Mouse (Mus musculus) adrenal gland, adult (tissue): ENCODE measurements around the gene Lrrc61.

ENCODE experiments used
- DNase-seq, 2 experiments: peaks; one replicate each; pipeline ENCODE4 v3.0.0; 2022 to 2023; ENCODE audit warnings: low spot score in 1 of 2; ENCODE audit not compliant: inconsistent age in 2 of 2

The Lrrc61 gene

DNA sequence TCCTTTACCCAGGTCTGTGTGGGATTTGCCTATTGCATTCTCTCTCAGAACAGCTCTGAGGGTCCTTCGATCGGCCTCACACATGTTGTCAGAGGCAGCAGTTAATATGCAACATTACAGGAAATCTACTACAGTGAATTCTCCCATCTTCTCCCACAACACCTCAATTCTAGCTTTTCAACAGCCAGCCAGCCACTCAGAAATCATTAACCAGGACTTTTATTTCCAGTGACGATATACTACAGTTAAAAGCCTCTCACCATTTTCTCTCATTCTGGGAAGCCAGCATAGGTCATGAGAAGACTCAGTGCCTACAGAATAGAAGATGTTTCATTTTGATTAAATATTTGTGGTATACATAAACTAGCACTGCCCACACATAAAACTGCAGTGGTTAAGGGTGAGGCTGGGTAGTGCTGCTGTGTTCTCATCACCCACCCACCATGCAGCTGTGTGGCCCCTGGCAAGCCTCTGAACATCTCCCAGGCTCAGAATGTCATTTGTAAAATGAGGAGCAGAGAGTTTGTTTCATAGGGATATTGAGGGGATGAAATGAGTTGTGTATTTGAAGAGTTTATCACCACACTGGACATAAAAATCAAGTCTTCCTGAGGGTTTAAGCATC lies 36.7 kb downstream of the Lrrc61 start:
- no peak for DNase-seq

DNA sequence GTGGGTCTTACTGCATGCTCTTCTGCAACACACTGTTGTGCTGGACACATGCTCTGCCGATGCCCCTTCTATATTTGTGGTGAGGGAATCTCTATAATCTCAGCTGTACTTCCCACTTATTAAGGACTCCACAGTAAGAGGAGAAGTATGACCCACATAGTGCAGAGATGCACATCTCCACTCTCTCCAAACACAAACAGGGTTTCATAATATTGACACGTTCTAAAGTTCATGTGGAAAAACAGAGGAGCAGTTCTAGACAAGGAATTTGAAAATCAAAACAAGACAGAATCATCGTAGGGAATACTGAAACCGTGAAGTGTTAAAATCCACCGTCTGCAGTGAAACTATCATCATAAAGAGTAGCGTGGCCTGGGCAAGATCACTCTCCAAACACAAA lies 37.3 kb downstream of the Lrrc61 start:
- no peak for DNase-seq

GRCm38 (mm10) chr6:48593158-48594042 lies 38.8 kb downstream of the Lrrc61 start, which contains the start of the genes Repin1 and Gm44965:
Repin1 (plus strand) TSS chr6:48593883.
Gm44965 (plus strand) TSS chr6:48593941.
- peak; percentile 96 to 99 for DNase-seq

GRCm38 (mm10) chr6:48594043-48594738 lies 39.6 kb downstream of the Lrrc61 start:
- DNase-seq = peak; percentile 78 to 89

DNA sequence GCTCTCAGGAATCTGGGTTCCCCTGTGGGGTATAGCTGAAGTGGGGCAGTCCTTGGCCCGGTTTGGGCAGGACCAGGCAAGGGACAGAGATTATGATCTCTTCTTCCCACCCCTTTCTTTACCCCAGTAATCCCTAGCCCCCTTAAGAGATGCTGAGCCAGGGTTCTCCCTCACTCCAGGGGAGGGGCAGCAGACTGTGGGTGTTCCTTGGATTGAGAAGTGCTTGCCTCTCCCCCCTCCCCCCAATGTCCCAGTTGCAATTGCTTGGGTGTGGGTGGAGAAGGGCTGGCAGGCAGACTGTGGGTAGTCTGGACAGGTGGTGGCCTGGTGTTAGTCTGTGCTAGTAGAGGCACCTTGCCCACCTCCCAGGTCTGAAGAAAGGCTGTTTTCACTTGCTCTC lies 40.7 kb downstream of the Lrrc61 start:
- peak in 1 of 2 experiments; percentile 70 for DNase-seq

DNA sequence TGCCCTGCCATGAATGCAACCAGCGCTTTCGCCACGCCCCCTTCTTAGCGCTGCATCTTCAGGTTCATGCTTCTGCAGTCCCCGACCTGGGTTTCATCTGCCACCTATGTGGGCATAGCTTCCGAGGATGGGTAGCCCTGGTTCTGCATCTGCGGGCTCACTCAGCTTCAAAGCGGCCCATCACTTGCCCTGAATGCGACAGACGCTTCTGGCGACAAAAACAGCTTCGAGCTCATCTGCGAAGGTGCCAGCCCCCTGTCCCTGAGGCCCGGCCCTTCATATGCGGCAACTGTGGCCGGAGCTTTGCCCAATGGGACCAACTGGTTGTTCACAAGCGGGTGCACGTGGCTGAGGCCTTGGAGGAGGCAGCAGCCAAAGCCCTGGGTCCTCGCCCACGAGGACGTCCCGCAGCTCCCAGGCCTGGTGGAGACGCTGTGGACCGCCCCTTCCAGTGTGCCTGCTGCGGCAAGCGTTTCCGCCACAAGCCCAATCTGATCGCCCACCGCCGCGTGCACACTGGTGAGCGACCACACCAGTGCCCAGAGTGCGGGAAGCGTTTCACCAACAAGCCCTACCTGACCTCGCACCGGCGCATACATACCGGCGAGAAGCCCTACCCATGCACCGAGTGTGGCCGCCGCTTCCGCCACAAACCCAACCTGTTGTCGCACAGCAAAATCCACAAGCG lies 42.1 kb downstream of the Lrrc61 start:
- DNase-seq = no peak

DNA sequence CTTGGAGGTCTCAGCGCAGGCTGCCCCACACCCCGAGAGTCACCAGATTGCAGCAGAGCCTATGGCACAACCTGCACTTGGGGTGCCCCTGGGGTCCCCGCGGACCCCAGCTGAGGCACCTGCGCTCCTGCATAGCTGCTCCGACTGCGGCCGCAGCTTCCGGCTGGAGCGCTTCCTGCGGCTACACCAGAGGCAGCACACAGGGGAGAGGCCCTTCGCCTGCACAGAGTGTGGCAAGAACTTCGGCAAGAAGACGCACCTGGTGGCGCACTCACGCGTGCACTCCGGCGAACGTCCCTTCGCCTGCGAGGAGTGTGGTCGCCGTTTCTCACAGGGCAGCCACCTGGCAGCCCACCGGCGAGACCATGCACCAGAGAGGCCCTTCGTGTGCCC lies 42.6 kb downstream of the Lrrc61 start:
- no peak for DNase-seq

- DNase-seq = peak in 1 of 2 experiments; percentile 60
Measured at GRCm38 (mm10) chr6:48600594-48600993, 46.0 kb downstream of the Lrrc61 start.

DNA sequence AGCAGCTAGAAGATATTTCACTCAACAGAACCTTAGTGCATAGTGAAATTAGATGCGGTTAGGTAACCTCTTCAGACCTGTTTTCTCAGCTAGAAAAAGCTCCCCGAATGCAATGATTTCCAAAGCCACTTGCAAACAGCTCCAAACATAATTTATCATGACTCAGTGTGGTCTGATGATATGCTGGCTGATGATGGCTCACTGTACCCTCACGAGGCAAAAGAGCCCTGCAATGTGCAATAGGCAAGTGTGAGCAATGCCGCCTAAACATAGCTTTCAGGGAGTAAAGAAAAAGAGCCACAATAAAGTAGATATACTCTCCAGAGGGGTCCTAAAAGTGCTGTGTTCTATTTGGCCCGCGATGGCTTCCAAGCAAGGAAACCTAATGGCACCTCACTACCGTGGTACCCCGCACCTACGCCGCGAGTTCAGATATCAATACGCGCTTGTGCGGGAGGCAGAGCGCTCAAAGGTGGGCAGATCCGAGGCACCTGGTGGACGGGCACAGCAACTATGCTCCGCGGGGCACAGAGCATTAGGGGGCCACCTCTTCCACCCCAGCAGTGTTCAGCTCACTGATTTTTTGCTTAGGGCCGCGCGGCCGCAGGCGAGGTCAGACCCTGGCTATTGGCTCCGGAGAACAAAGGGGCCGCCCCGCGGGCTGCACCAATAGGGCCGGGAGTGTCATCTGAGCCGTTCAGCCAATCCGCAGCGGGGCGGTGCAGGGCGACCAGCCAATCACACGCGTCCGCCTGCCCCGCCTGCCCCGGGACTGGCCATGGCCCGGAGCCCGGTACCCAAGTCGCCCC lies 46.9 kb downstream of the Lrrc61 start, which contains the start of gene Zfp775:
Gene Zfp775, plus strand, starts transcription at position 793 of the 809 bp plus-strand sequence.
- DNase-seq = peak; percentile 98 to 99

DNA sequence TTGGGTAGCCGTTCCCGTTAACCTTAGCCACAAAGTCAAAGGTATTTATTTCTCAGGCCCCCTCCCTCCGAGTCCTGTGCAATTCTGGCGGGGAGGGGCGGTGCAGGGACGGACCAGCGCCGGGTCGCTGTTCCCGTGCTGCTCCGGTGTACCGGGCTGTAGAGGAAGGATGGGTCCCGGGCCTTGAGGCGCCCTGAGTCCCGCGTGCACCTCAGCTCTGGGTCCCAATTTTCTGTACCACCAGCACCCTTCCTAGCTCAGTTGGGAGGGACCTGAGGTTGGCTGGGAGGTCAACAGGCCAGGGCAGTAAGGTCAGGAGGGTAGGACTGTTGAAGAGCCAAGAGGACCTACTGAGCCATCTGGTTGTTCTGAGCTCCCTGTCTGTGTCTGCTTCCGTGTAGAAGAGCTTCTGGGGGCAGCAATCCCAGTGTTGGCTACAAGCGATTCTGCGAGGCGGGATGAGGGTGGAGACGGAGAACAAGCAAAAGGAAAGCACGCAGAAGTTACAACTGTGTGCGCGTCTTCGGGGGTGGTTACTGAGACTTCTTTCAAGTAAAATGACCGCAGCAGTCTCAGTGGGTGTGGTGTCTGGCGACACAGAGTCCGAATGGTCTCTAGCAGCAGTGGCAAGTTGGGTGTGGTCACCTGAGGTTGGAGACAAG lies 47.6 kb downstream of the Lrrc61 start:
- DNase-seq = peak in 1 of 2 experiments; percentile 55

DNA sequence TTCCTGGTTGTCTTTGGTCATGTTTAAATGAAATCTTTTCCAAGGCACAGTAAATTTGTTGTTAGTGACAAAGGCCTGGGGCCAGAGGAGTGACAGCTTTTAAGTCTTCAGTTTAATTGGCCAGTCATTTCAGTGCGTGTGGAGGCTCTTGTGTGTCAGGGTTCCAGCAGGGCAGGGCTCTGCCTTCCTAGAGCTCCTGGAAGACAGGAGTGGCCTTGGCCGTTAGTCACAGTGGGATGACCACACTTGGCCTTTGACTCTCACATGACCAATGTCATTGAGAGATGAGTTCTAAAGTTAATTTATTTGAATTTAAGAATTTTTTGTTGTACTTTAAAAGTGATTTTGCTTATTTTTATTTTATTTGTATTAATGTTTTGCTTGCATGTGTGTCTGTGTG lies 53.5 kb downstream of the Lrrc61 start:
- peak; percentile 71 to 86 for DNase-seq

GRCm38 (mm10) chr6:48609512-48609911 lies 54.9 kb downstream of the Lrrc61 start:
- no peak for DNase-seq

DNA sequence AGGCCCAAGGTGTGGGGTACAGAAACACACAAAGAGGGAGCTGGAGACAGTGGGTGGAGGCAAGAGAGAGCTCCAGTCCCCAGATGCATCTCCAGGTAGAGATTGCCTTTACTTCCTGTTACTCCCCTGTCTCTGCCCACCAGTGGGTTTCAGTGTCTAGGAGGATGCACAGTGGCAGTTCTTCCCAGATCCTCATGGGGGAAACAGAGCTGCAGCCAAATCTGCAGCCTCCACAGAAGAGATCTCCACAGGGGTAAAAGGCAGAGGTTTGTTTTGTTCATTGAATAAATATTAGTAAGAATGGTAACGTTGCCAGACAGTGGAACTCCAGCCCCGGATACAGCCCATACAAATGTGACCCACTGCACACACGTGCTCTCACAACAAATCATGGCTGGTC lies 56.1 kb downstream of the Lrrc61 start:
- DNase-seq = no peak

DNA sequence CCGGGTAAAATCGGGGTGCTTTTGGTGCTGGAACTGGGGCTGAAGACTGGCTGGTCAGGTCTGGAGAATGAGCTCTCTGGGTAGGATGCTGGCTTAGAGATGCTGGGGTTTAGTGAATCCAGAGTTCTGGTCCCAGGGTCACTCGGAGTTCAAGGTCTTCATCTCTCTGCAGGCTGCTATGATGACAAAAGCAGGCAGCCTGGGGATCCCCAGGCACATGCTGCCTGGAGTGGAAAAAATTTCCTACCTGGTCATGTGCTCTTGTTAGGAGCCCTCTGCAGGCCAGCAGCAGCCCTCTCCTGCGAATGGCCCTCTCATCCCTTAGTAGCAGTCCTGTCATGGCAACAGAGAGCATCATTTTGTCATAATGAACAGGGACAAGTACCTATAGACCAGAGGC lies 58.9 kb downstream of the Lrrc61 start:
- peak in 1 of 2 experiments; percentile 55 for DNase-seq

- DNase-seq = no peak
Measured at GRCm38 (mm10) chr6:48614756-48615155, 60.2 kb downstream of the Lrrc61 start.

GRCm38 (mm10) chr6:48620031-48620430 lies 65.4 kb downstream of the Lrrc61 start:
- no peak for DNase-seq
